Mouse (Mus musculus): ENCODE results near the gene Dcun1d4.
"Not testable (repeated sequence)": the region's sequence is repeated elsewhere in the genome, so short reads cannot be mapped to it uniquely, and the experiment has no call there.

Gene Dcun1d4

GRCm38 (mm10) chr5:73548838-73549237 is 68.0 kb downstream of the Dcun1d4 start:
- no peak for DNase-seq

GRCm38 (mm10) chr5:73551836-73552235 is 71.0 kb downstream of the Dcun1d4 start:
- no peak for DNase-seq

GRCm38 (mm10) chr5:73553903-73554302 is 73.1 kb downstream of the Dcun1d4 start:
- no peak for DNase-seq

GRCm38 (mm10) chr5:73555096-73555852 is 74.5 kb downstream of the Dcun1d4 start:
- DNase-seq, result no peak

GRCm38 (mm10) chr5:73556733-73557425 is 76.1 kb downstream of the Dcun1d4 start:
- DNase-seq, result no peak

GRCm38 (mm10) chr5:73558756-73559155 is 78.0 kb downstream of the Dcun1d4 start:
- DNase-seq, result no peak

- DNase-seq, result no peak
Measured at GRCm38 (mm10) chr5:73564038-73564437, 83.2 kb downstream of the Dcun1d4 start.

GRCm38 (mm10) chr5:73566119-73566518 is 85.3 kb downstream of the Dcun1d4 start:
- DNase-seq, result no peak

GRCm38 (mm10) chr5:73566892-73567291 is 86.1 kb downstream of the Dcun1d4 start:
- no peak for DNase-seq

- no peak for DNase-seq
Measured at GRCm38 (mm10) chr5:73569181-73569580, 88.4 kb downstream of the Dcun1d4 start.

GRCm38 (mm10) chr5:73571395-73572156 is 90.8 kb downstream of the Dcun1d4 start:
- no peak for DNase-seq

- DNase-seq, result no peak
Measured at GRCm38 (mm10) chr5:73572846-73573245, 92.0 kb downstream of the Dcun1d4 start.

GRCm38 (mm10) chr5:73573789-73574188 is 93.0 kb downstream of the Dcun1d4 start:
- no peak for DNase-seq

GRCm38 (mm10) chr5:73574616-73575015 is 93.8 kb downstream of the Dcun1d4 start:
- DNase-seq, result no peak

GRCm38 (mm10) chr5:73576708-73577107 is 95.9 kb downstream of the Dcun1d4 start:
- DNase-seq, result no peak

GRCm38 (mm10) chr5:73578131-73578530 is 97.3 kb downstream of the Dcun1d4 start:
- DNase-seq, result no peak

- not testable (repeated sequence) for DNase-seq
Measured at GRCm38 (mm10) chr5:73584011-73584410, 103.2 kb downstream of the Dcun1d4 start.

GRCm38 (mm10) chr5:73585212-73586115 is 104.7 kb downstream of the Dcun1d4 start:
- peak; percentile 31 to 47 for DNase-seq

GRCm38 (mm10) chr5:73586597-73586996 is 105.8 kb downstream of the Dcun1d4 start:
- no peak for DNase-seq

- DNase-seq, result no peak
Measured at GRCm38 (mm10) chr5:73587119-73587518, 106.3 kb downstream of the Dcun1d4 start.

GRCm38 (mm10) chr5:73598943-73599695 is 118.3 kb downstream of the Dcun1d4 start:
- no peak for DNase-seq

GRCm38 (mm10) chr5:73599991-73600390 is 119.2 kb downstream of the Dcun1d4 start:
- no peak for DNase-seq

All from cerebellum, postnatal 36 days (tissue).